Mouse (Mus musculus): Measurements from ENCODE around the gene Dand5.

DNA sequence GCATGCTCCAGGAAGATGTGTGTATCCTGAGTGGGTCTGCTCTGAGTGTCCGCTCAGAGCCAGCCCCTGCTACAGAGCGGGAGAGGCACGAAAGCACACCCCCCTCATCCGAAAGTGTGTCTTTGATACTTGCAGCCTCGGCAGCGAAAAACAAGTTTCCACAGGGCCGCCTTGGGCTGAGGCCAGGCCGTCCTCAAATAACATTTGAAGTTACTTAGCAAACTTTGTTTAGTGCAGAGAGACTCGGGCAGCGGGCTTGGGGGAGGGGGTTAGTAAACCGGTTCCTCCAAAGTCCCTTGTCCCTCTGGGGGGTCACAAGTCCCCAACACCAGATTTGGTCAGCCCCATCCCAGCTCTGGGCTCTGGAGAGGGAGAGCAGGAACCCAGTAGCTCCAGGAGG, 33.7 kb downstream of the Dand5 start:
- TF ChIP-seq POLR2A (IDR thresholded peaks at IDR 0.05; ENCODE audit: insufficient read depth, low read depth, low read length): 0 out of 2 replicates have a peak, but pooled peaks have one; percentile 28
- TF ChIP-seq CTCF (IDR thresholded peaks at IDR 0.05): no peak

Data from heart, adult 2 months (tissue).